In genomic region chr13:58274259-58274991, GRCm38 (mm10) we compare ENCODE assay signal across 8 mouse cellular contexts. TPM values are rescaled to one million over a fixed set of nuclear protein-coding genes. Genes with fewer than 3 reads are reported as not detected.
DNase-seq lines count a peak whose midpoint lies in the region; ATAC-seq and TF ChIP-seq lines count a peak whose summit lies in the region.

No protein-coding gene starts in this region.

- peak; percentile 88 for ATAC-seq in heart, embryonic 12.5 days (ENCODE audit: insufficient number of reproducible peaks, low FRiP score)
- peak; percentile 69 for ATAC-seq in liver, embryonic 15.5 days (ENCODE audit: insufficient read depth)
- peak; percentile 92 for ATAC-seq in neural tube, embryonic 15.5 days (ENCODE audit: low FRiP score)

- peak; percentile 55 for DNase-seq in CD4-positive helper T cell, adult 2 months (ENCODE audit: low read depth, low spot score)
- DNase-seq in kidney, postnatal 10 days, result peak; percentile 88
- DNase-seq in testis, postnatal 14 days (ENCODE audit: low spot score), result peak; percentile 87

- peak overlapping the region; percentile 21 for H3K27ac ChIP-seq in bone marrow macrophage, adult 2 months (ENCODE audit: insufficient read depth, low read depth, low read length)
- H3K27ac ChIP-seq in embryonic fibroblast, embryonic 13.5 days (ENCODE audit: insufficient read depth, low read length), result peak overlapping the region; percentile 2
- H3K27ac ChIP-seq in heart, embryonic 12.5 days (ENCODE audit: poor library complexity, severe bottlenecking), result peak overlapping the region; percentile 49
- 0 out of 2 replicates have a peak overlapping the region, but pooled peaks have one; percentile 24 for H3K27ac ChIP-seq in liver, embryonic 15.5 days (replicated peaks)
- peak overlapping the region; percentile 78 for H3K27ac ChIP-seq in neural tube, embryonic 15.5 days (replicated peaks)

- H3K4me3 ChIP-seq in bone marrow macrophage, adult 2 months (ENCODE audit: insufficient read depth, low read length), result peak overlapping the region; percentile 78
- H3K4me3 ChIP-seq in embryonic fibroblast, embryonic 13.5 days (ENCODE audit: insufficient read depth, low read length), result peak overlapping the region; percentile 61
- peak overlapping the region; percentile 80 for H3K4me3 ChIP-seq in heart, embryonic 12.5 days
- H3K4me3 ChIP-seq in liver, embryonic 15.5 days (replicated peaks), result peak overlapping the region; percentile 68
- peak overlapping the region; percentile 77 for H3K4me3 ChIP-seq in neural tube, embryonic 15.5 days (replicated peaks)

- H3K36me3 ChIP-seq in heart, embryonic 12.5 days, result no peaks in the 10 kb centered on the region
- H3K36me3 ChIP-seq in liver, embryonic 15.5 days (replicated peaks), result no peaks in the 10 kb centered on the region
- H3K36me3 ChIP-seq in neural tube, embryonic 15.5 days, result no peaks in the 10 kb centered on the region

- TF ChIP-seq CTCF in bone marrow macrophage, adult 2 months (IDR thresholded peaks at IDR 0.05; ENCODE audit: low read depth, low read length), result no peak
- TF ChIP-seq CTCF in embryonic fibroblast, embryonic 13.5 days (IDR thresholded peaks at IDR 0.05; ENCODE audit: borderline replicate concordance, insufficient read depth, low read length), result no peak

- TF ChIP-seq POLR2A in bone marrow macrophage, adult 2 months (IDR thresholded peaks at IDR 0.05; ENCODE audit: borderline replicate concordance, low read depth, low read length), result no peak
- peak; percentile 45; the same call in 1 of the 2 replicates for TF ChIP-seq POLR2A in embryonic fibroblast, embryonic 13.5 days (IDR thresholded peaks at IDR 0.05; ENCODE audit: low read depth, low read length)

- H3K4me1 ChIP-seq in bone marrow macrophage, adult 2 months (ENCODE audit: control insufficient read depth, insufficient read depth, low read length), result peaks cover 5% of the 10 kb centered on the region
- H3K4me1 ChIP-seq in embryonic fibroblast, embryonic 13.5 days (ENCODE audit: control insufficient read depth, insufficient read depth, low read length), result no peaks in the 10 kb centered on the region; the same call in 1 of the 2 replicates
- H3K4me1 ChIP-seq in heart, embryonic 12.5 days (replicated peaks), result peaks cover 18% of the 10 kb centered on the region
- H3K4me1 ChIP-seq in liver, embryonic 15.5 days (replicated peaks), result peaks cover 17% of the 10 kb centered on the region
- peaks cover 26% of the 10 kb centered on the region for H3K4me1 ChIP-seq in neural tube, embryonic 15.5 days

- H3K4me2 ChIP-seq in heart, embryonic 12.5 days, result peak overlapping the region; percentile 87
- H3K4me2 ChIP-seq in liver, embryonic 15.5 days, result peak overlapping the region; percentile 94
- H3K4me2 ChIP-seq in neural tube, embryonic 15.5 days, result peak overlapping the region; percentile 86

- H3K9ac ChIP-seq in heart, embryonic 12.5 days, result peak overlapping the region; percentile 88
- H3K9ac ChIP-seq in liver, embryonic 15.5 days, result peak overlapping the region; percentile 57
- H3K9ac ChIP-seq in neural tube, embryonic 15.5 days (replicated peaks), result peak overlapping the region; percentile 78

- 0% methylated on average over 84 of the region's 84 CpGs for WGBS in heart, embryonic 12.5 days
- WGBS in liver, embryonic 15.5 days (ENCODE audit: insufficient replicate concordance), result under 1% methylated on average over 84 of the region's 84 CpGs
- WGBS in neural tube, embryonic 15.5 days, result under 1% methylated on average over 70 of the region's 84 CpGs

- 0 out of 2 replicates have a peak, but pooled peaks cover 4% of the 10 kb centered on the region for H3K27me3 ChIP-seq in heart, embryonic 12.5 days (replicated peaks)
- peaks cover 85% of the 10 kb centered on the region for H3K27me3 ChIP-seq in liver, embryonic 15.5 days
- no peaks in the 10 kb centered on the region; the same call in 1 of the 2 replicates for H3K27me3 ChIP-seq in neural tube, embryonic 15.5 days (replicated peaks)

- H3K9me3 ChIP-seq in heart, embryonic 12.5 days (replicated peaks), result no peaks in the 10 kb centered on the region
- no peaks in the 10 kb centered on the region for H3K9me3 ChIP-seq in liver, embryonic 15.5 days (replicated peaks)
- no peaks in the 10 kb centered on the region for H3K9me3 ChIP-seq in neural tube, embryonic 15.5 days (replicated peaks)

RNA-seq across cellular contexts. Expression of gene Gkap1, which starts 1.1 kb away (rescaled TPM):
- 28.5 and 31.5 TPM in 2 replicates for polyA plus RNA-seq in bone marrow macrophage, adult 2 months (2012; ENCODE audit: insufficient read depth, insufficient read length, missing spikeins)
- 23.8 and 33.9 TPM in 2 replicates for polyA plus RNA-seq in embryonic fibroblast, embryonic 13.5 days (2011; ENCODE audit: insufficient read length, low read depth, missing spikeins)
- polyA plus RNA-seq in heart, embryonic 12.5 days (2016; fragmentation: Nextera tagmentation; extraction: Ambion mirVana), result 24.7 and 25.4 TPM in 2 replicates
- 4.7 and 5.9 TPM in 2 replicates for polyA plus RNA-seq in liver, embryonic 15.5 days (2015; fragmentation: Nextera tagmentation; extraction: Ambion mirVana)
- 24.2 and 37.1 TPM in 2 replicates for polyA plus RNA-seq in neural tube, embryonic 15.5 days (2015; fragmentation: Nextera tagmentation; extraction: Ambion mirVana)

RNA-seq across cellular contexts. Expression of gene Ubqln1, which starts 59.0 kb away (rescaled TPM):
- polyA plus RNA-seq in bone marrow macrophage, adult 2 months (2012; ENCODE audit: insufficient read depth, insufficient read length, missing spikeins), result 56.9 and 59.9 TPM in 2 replicates
- 102 and 103 TPM in 2 replicates for polyA plus RNA-seq in embryonic fibroblast, embryonic 13.5 days (2011; ENCODE audit: insufficient read length, low read depth, missing spikeins)
- 104 and 108 TPM in 2 replicates for polyA plus RNA-seq in heart, embryonic 12.5 days (2016; fragmentation: Nextera tagmentation; extraction: Ambion mirVana)
- 42.4 and 45.2 TPM in 2 replicates for polyA plus RNA-seq in liver, embryonic 15.5 days (2015; fragmentation: Nextera tagmentation; extraction: Ambion mirVana)
- polyA plus RNA-seq in neural tube, embryonic 15.5 days (2015; fragmentation: Nextera tagmentation; extraction: Ambion mirVana), result 137 and 144 TPM in 2 replicates

Comparison
In these comparisons a context has a peak if more than half of its experiments do, and no peak if none do; other contexts are left out.
1. Peak in every context shown above with its lines: DNase-seq, ATAC-seq, H3K4me3 ChIP-seq and H3K27ac ChIP-seq.
2. H3K27ac ChIP-seq: peak in every context shown above with its lines; median percentile 78 in neural tube, embryonic 15.5 days; 49 in heart, embryonic 12.5 days; 24 in liver, embryonic 15.5 days; 21 in bone marrow macrophage, adult 2 months; 2 in embryonic fibroblast, embryonic 13.5 days.